Mouse (Mus musculus) c-Kit-positive CD71-negative TER-119-negative erythroid progenitor cells, embryonic 14.5 days (primary cell): ENCODE results near the gene Ciapin1.

Experiments
- DNase-seq: peaks from one replicate; pipeline ENCODE4 v3.0.0-alpha.2; 2013; ENCODE audit warnings: low read depth

Gene Ciapin1

GRCm38 (mm10) chr8:94837662-94838574 lies at the start of gene Ciapin1, which contains the start of gene Coq9:
Ciapin1 (minus strand) TSS chr8:94838358.
Coq9 (plus strand) TSS chr8:94838321.
- DNase-seq, result peak; percentile 95

GRCm38 (mm10) chr8:94880742-94881141 lies 42.6 kb upstream of the Ciapin1 start:
- DNase-seq, result no peak

DNA sequence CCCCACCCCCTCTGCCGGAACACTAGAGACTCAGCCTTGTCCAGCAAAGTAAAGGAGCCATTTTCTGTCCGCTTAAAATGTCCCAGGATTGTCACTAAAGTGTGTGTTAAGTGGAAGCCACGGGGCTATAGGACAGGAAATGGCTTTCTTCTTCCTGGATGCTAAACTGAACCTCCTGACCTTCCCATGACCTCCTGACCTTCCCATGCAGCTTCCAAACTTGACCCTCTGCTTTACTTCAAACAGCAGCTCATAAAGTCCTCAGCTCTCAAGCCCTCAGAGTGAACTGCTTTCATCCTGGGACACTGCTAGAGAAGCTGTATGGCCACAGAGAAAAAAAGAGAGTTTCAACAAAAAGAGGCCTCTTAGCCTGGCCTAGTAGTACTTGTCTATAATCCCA lies 38.7 kb upstream of the Ciapin1 start:
- no peak for DNase-seq

GRCm38 (mm10) chr8:94876197-94876730 lies 38.1 kb upstream of the Ciapin1 start, which contains the start of gene Dok4:
Dok4 (minus strand) TSS chr8:94876330.
- peak; percentile 65 for DNase-seq

- no peak for DNase-seq
Measured at GRCm38 (mm10) chr8:94875871-94876150, 37.7 kb upstream of the Ciapin1 start.

- no peak for DNase-seq
Measured at GRCm38 (mm10) chr8:94875096-94875870, 37.1 kb upstream of the Ciapin1 start.

GRCm38 (mm10) chr8:94874358-94874757 lies 36.2 kb upstream of the Ciapin1 start:
- peak; percentile 70 for DNase-seq

DNA sequence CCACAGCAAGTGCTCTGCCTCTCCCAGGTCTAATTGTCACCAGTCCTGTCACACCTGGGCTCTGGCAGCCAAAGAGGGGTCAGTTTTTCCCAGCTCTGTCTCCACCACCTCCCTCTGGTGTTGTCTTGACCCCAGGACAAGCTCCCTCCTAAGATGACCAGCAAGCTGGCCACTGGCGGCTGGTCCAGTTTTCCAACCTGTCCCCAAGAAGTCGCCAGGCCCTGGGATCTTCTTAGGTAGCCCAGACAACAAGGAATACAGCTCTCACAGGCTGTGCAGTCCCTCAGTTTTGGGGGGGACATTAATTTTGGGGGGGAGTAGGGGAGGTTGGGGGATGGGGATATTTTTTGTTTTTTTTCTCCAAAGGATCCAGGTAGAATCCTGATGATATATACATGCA lies 34.4 kb upstream of the Ciapin1 start:
- DNase-seq, result no peak

- DNase-seq, result no peak
Measured at GRCm38 (mm10) chr8:94872156-94872555, 34.0 kb upstream of the Ciapin1 start.

GRCm38 (mm10) chr8:94871108-94871894 lies 33.1 kb upstream of the Ciapin1 start:
- DNase-seq, result no peak

- no peak for DNase-seq
Measured at GRCm38 (mm10) chr8:94870474-94871107, 32.4 kb upstream of the Ciapin1 start.

DNA sequence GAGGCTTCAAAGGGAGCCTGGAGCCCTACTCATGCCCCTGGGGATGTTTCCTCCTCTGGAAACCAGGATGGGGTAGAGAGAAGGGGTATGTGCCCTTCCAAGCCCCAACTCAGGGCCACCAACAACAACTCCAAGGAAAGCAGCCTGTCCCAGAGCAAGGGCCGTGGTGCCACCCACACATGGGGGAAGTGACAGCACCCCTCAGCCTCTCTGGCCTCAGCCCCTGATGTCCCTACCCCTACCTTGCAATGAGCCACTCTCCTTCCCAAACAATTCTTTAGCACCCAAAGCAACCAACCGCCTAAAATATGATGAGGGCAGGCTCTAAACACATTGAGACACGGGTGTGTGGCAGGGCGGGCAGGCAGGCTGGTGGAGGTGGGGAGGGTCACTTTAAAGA lies 31.8 kb upstream of the Ciapin1 start:
- DNase-seq, result no peak

DNA sequence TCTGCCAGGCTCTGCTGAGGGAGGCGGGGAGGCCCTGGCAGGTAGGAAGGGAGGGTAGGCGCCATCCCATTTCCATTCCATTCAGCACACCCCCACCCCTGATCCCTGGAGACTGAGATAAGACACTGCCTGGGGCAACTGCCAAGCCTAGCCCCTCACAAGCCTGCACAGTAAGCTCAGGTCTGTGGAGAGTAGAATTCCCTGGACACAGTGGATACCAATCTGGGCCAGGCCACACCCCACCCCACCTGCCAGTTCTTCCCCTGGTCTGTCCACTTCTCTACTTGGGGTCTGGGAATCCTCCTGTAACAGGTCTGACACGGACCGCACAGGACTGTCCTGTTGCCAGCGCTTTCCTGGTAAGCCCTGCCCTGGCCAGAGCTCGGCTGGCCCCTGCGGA lies 31.0 kb upstream of the Ciapin1 start:
- DNase-seq, result no peak

- no peak for DNase-seq
Measured at GRCm38 (mm10) chr8:94866921-94867320, 28.8 kb upstream of the Ciapin1 start.

GRCm38 (mm10) chr8:94865292-94865691 lies 27.1 kb upstream of the Ciapin1 start:
- no peak for DNase-seq

GRCm38 (mm10) chr8:94863897-94864673 lies 25.9 kb upstream of the Ciapin1 start:
- no peak for DNase-seq

GRCm38 (mm10) chr8:94862487-94863220 lies 24.5 kb upstream of the Ciapin1 start:
- DNase-seq, result no peak

GRCm38 (mm10) chr8:94861352-94861910 lies 23.3 kb upstream of the Ciapin1 start:
- no peak for DNase-seq

- DNase-seq, result peak; percentile 77
Measured at GRCm38 (mm10) chr8:94857346-94858173, 19.4 kb upstream of the Ciapin1 start, which contains the start of gene Polr2c. Polr2c (plus strand) TSS chr8:94857450.
